Mouse (Mus musculus) induced T-regulatory cell, adult 2 months (primary cell): ENCODE data around the gene Fgf13.
A peak's percentile ranks its signal among the peaks of the same experiment; 100 is the strongest.

Source experiments
- DNase-seq: peaks from one replicate; pipeline ENCODE4 v3.0.0-alpha.2; 2012; ENCODE audit warnings: low read depth

Fgf13 gene

GRCm38 (mm10) chrX:59186922-59187321, 380.9 kb downstream of the Fgf13 start:
- no peak for DNase-seq

- DNase-seq: no peak
Measured at GRCm38 (mm10) chrX:59182323-59182722, 385.5 kb downstream of the Fgf13 start.

GRCm38 (mm10) chrX:59179627-59180026, 388.2 kb downstream of the Fgf13 start:
- no peak for DNase-seq

- DNase-seq: no peak
Measured at GRCm38 (mm10) chrX:59179081-59179596, 388.7 kb downstream of the Fgf13 start.

- DNase-seq: no peak
Measured at GRCm38 (mm10) chrX:59177653-59178052, 390.2 kb downstream of the Fgf13 start.

GRCm38 (mm10) chrX:59172200-59172599, 395.7 kb downstream of the Fgf13 start:
- DNase-seq: peak; percentile 20

GRCm38 (mm10) chrX:59166763-59167162, 401.1 kb downstream of the Fgf13 start:
- DNase-seq: no peak

- peak; percentile 3 for DNase-seq
Measured at GRCm38 (mm10) chrX:59141947-59142346, 425.9 kb downstream of the Fgf13 start.

GRCm38 (mm10) chrX:59134928-59135361, 432.9 kb downstream of the Fgf13 start:
- DNase-seq: peak; percentile 53

GRCm38 (mm10) chrX:59134166-59134861, 433.6 kb downstream of the Fgf13 start:
- DNase-seq: peak; percentile 36

GRCm38 (mm10) chrX:59133834-59134165, 434.1 kb downstream of the Fgf13 start:
- peak; percentile 14 for DNase-seq

- no peak for DNase-seq
Measured at GRCm38 (mm10) chrX:59133416-59133815, 434.5 kb downstream of the Fgf13 start.

- DNase-seq: no peak
Measured at GRCm38 (mm10) chrX:59126637-59127036, 441.2 kb downstream of the Fgf13 start.

- DNase-seq: no peak
Measured at GRCm38 (mm10) chrX:59113187-59113586, 454.7 kb downstream of the Fgf13 start.

GRCm38 (mm10) chrX:59085928-59086327, 481.9 kb downstream of the Fgf13 start:
- no peak for DNase-seq

- no peak for DNase-seq
Measured at GRCm38 (mm10) chrX:59080427-59080826, 487.4 kb downstream of the Fgf13 start.

- no peak for DNase-seq
Measured at GRCm38 (mm10) chrX:59072083-59072482, 495.8 kb downstream of the Fgf13 start.

GRCm38 (mm10) chrX:59063157-59063556, 504.7 kb downstream of the Fgf13 start:
- DNase-seq: no peak

GRCm38 (mm10) chrX:59034969-59035368, 532.9 kb downstream of the Fgf13 start:
- no peak for DNase-seq
